Mouse (Mus musculus) thymus, adult 2 months (tissue): Measurements from ENCODE around the gene Sema4d. TPM values are rescaled to one million over a fixed set of nuclear protein-coding genes. Genes with fewer than 3 reads are reported as not detected.

ENCODE experiments used
- DNase-seq: peaks from one replicate; pipeline ENCODE4 v3.0.0; 2021
- H3K27ac ChIP-seq: fragments of 200-500 bp; 2 replicates; pipeline ENCODE4 v1.5.1; 2012; ENCODE audit warnings: low read length, control low read depth; ENCODE audit not compliant: control insufficient read depth, insufficient read depth
- H3K27me3 ChIP-seq: fragments of 200-500 bp; 2 replicates; pipeline ENCODE4 v1.6.1; 2012; ENCODE audit warnings: mild to moderate bottlenecking, low read length, moderate library complexity, mixed read lengths; ENCODE audit not compliant: control insufficient read depth, insufficient read depth
- H3K36me3 ChIP-seq: fragments of 200-500 bp; 2 replicates; pipeline ENCODE4 v1.6.1; 2012; ENCODE audit warnings: mild to moderate bottlenecking, low read length, moderate library complexity; ENCODE audit not compliant: control insufficient read depth, insufficient read depth
- H3K4me1 ChIP-seq: fragments of 200-500 bp; replicated peaks from 2 replicates; pipeline ENCODE4 v1.6.1; 2012; ENCODE audit warnings: low read length; ENCODE audit not compliant: control insufficient read depth, insufficient read depth
- H3K4me3 ChIP-seq: fragments of 200-500 bp; 2 replicates; pipeline ENCODE4 v1.5.1; 2012; ENCODE audit warnings: mild to moderate bottlenecking, low read length, control low read depth, moderate library complexity; ENCODE audit not compliant: control insufficient read depth, insufficient read depth
- CTCF ChIP-seq: fragments of 200-500 bp; IDR thresholded peaks from 2 replicates; pipeline ENCODE4 v1.5.1; 2012; ENCODE audit warnings: mild to moderate bottlenecking, control low read depth, low read length, moderate library complexity, borderline replicate concordance; ENCODE audit not compliant: control insufficient read depth, poor library complexity, insufficient read depth; ENCODE audit errors: extremely low read depth
- POLR2A ChIP-seq: fragments of 200-500 bp; IDR thresholded peaks from 2 replicates; pipeline ENCODE4 v1.6.1; 2012; ENCODE audit warnings: mild to moderate bottlenecking, low read length, control low read depth, moderate library complexity; ENCODE audit not compliant: control insufficient read depth, poor library complexity, insufficient read depth; ENCODE audit errors: extremely low read depth
- WGBS: fragments of 180-500 bp; shearing (Covaris S2); methylation state at CpG from one replicate; pipeline ENCODE4 v1.1.7; 2018; 5-methylcytosine and 5-hydroxymethylcytosine counted together
- polyA plus RNA-seq: library from polyadenylated mRNA; depleted of rRNA; stranded (reverse); fragments of >200 nt; gene quantifications from 2 replicates; pipeline ENCODE4 v1.2.3, GENCODE M21; 2012

The Sema4d gene
- polyA plus RNA-seq, 1 experiment = 156 TPM

- peak; percentile 43 for DNase-seq
- Histone ChIP-seq H3K36me3 (no peaks in the 10 kb centered on the region), H3K27ac (no peak overlapping the region), H3K27me3 (no peaks in the 10 kb centered on the region), H3K4me3 (no peak overlapping the region), H3K4me1 (no peaks in the 10 kb centered on the region; the same call in 1 of the 2 replicates)
- TF ChIP-seq CTCF (no peak), POLR2A (no peak)
- 41% methylated on average over 10 of the region's 10 CpGs for WGBS
Observed at GRCm38 (mm10) chr13:51830744-51831450, 37.4 kb upstream of the Sema4d start.

DNA sequence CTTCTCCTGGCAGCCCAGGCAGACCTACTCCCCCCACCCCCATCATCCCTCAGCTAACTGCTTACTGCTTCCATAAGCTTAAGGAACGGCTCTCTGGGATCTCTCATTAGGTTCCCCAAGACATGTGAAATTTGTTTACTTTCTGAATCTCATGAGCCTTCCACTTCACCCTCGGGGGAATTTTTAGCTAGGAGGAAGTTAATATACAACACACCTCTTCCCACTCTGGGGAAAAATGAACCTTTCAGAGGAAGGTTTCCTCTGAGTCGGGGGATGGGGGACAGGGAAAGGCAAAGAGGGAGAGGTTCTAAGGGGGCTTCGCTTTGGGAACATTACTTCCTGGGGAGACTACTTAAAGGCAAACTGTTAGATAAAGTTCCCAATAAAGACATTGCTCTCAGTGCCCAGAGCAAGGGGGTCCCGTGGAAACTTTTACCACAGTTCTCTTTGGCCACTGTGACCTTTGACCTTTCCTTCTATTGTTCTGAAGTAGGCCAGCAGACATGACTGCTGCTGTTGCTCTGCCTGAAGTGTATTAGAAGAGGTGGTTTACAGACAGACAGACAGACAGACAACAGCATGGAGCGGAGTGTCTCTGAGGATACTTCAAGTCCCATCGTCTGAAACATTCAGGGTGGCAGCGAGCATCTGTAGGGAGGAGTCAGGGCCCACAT lies 30.4 kb upstream of the Sema4d start:
- 62% methylated on average over 8 of the region's 8 CpGs for WGBS
- H3K36me3 ChIP-seq = no peaks in the 10 kb centered on the region
- H3K27me3 ChIP-seq = no peaks in the 10 kb centered on the region
- no peak overlapping the region for H3K4me3 ChIP-seq
- peaks cover 11% of the 10 kb centered on the region for H3K4me1 ChIP-seq
- DNase-seq = no peak
- no peak overlapping the region for H3K27ac ChIP-seq
- TF ChIP-seq POLR2A (no peak), CTCF (no peak)

GRCm38 (mm10) chr13:51821988-51822387 lies 28.4 kb upstream of the Sema4d start:
- H3K27ac ChIP-seq = no peak overlapping the region
- no peak for DNase-seq
- no peak overlapping the region for H3K4me3 ChIP-seq
- no peak for TF ChIP-seq POLR2A
- TF ChIP-seq CTCF = no peak
- H3K4me1 ChIP-seq = peaks cover 11% of the 10 kb centered on the region
- WGBS = 77% methylated on average over 3 of the region's 3 CpGs
- H3K36me3 ChIP-seq = no peaks in the 10 kb centered on the region
- H3K27me3 ChIP-seq = no peaks in the 10 kb centered on the region

DNA sequence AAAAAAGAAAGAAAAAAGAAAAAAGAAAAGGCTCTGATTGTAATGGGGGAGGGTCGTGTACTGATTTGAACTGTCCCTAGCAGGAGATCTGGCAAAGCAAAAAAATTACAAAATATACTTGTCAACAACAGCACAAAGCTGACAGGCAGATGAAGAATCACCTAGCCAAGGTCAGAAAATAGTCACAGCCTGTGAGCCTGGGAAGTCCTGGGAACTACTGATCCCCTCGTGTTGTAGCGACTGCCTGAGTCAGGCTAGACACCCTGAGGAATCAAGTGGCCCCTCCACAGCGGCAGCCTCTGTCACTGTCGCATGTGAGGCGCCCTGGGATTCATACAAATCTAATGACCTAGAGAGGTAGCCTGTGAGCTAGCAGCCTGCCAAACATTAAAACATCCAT lies 25.8 kb upstream of the Sema4d start:
- no peak for TF ChIP-seq CTCF
- no peak for TF ChIP-seq POLR2A
- no peak overlapping the region for H3K4me3 ChIP-seq
- WGBS = 91% methylated on average over 6 of the region's 6 CpGs
- DNase-seq = no peak
- no peaks in the 10 kb centered on the region for H3K27me3 ChIP-seq
- H3K4me1 ChIP-seq = peaks cover 9% of the 10 kb centered on the region
- no peaks in the 10 kb centered on the region for H3K36me3 ChIP-seq
- no peak overlapping the region for H3K27ac ChIP-seq

DNA sequence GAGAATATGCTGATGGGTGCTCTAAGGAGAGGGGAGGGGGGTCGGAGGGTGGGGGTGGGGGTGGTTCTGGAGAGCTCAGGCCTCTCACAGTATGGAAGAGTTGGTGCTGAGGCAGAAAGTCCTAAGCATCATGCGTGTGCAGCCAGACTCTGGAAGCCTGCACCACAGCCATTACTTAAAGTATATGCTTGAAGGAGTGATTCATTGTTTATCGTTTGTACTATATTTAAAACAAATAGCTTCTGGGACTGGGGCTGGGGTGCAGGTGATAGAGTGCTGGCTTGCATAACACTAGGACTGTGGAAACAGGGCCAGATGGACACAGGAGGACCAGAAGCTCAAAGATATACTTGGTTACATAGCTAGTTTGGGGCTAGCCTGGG lies 25.4 kb upstream of the Sema4d start:
- H3K36me3 ChIP-seq = no peaks in the 10 kb centered on the region
- no peak for DNase-seq
- TF ChIP-seq POLR2A (no peak), CTCF (no peak)
- H3K27ac ChIP-seq = no peak overlapping the region
- no peaks in the 10 kb centered on the region for H3K27me3 ChIP-seq
- WGBS = 97% methylated on average over 3 of the region's 3 CpGs
- peaks cover 12% of the 10 kb centered on the region for H3K4me1 ChIP-seq
- H3K4me3 ChIP-seq = no peak overlapping the region

- no peak for DNase-seq
- Histone ChIP-seq H3K4me3 (no peak overlapping the region), H3K27ac (no peak overlapping the region), H3K36me3 (no peaks in the 10 kb centered on the region), H3K27me3 (no peaks in the 10 kb centered on the region), H3K4me1 (peaks cover 16% of the 10 kb centered on the region)
- TF ChIP-seq CTCF = no peak
- TF ChIP-seq POLR2A = no peak
- 82% methylated on average over 6 of the region's 6 CpGs for WGBS
Observed at GRCm38 (mm10) chr13:51818170-51818943, 24.8 kb upstream of the Sema4d start.
